ENCODE assay signal across 14 mouse cellular contexts in the genomic region with DNA sequence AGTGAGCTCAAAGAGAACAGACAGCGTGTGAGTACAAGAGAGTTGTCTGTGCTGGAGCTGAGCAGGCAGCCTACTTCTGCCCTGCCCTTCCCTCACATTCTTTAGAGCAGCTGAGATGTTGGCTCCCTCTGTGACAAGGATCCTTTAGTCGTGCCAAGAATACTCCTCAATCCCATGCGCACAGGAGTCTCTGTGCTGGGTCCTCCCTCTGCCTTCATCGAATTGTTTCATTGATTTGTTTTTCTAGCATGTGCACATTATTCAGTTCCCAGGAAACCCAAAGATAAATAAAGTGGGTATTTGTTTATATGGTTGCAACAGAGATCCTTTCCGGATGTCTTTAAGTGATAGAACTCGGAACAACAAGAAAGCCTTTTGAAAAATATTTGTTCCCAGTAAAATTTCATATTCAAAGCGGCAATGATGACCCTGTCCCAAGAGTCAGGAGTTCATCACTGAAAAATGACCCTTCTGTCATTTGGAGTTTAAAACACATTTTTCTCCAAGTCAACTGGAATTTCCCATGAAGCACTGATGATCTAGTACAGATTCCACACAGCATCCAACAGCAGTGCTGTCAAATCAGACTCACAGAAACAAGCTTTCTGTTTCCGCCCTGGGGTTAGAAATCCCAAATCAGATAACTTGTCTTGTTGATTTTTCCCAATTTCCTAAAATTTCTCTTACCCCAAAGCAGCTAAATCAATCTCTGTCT.
DNase-seq lines count a peak whose midpoint lies in the region; ATAC-seq and TF ChIP-seq lines count a peak whose summit lies in the region.
"Had no signal": no experiment of that assay in that cellular context is flagged by ENCODE, and none has a peak within 500 bp of the region (broad histone marks: within the 10 kb centered on the region; RNA-seq: fewer than 3 reads in every experiment).

No protein-coding gene starts in this region.

- TF ChIP-seq CTCF in gastrocnemius, adult 2 months (IDR thresholded peaks at IDR 0.05), result no peak
- TF ChIP-seq CTCF in lung, postnatal 0 days (IDR thresholded peaks at IDR 0.05), result no peak

- H3K9me3 ChIP-seq in lung, postnatal 0 days (ENCODE audit: low read length), result no peaks in the 10 kb centered on the region
- H3K9me3 ChIP-seq: embryonic facial prominence, embryonic 15.5 days; limb, embryonic 13.5 days had no signal

- WGBS in lung, postnatal 0 days, result 33% methylated on average over 8 of the region's 8 CpGs

- H3K27ac ChIP-seq in gastrocnemius, adult 2 months, result peak overlapping the region; percentile 65
- peak overlapping the region; percentile 9; the same call in 1 of the 2 replicates for H3K27ac ChIP-seq in lung, postnatal 0 days (ENCODE audit: low read length)
- H3K27ac ChIP-seq: embryonic facial prominence, embryonic 15.5 days; limb, embryonic 13.5 days had no signal

- H3K4me2 ChIP-seq in lung, postnatal 0 days (replicated peaks; ENCODE audit: low read depth, low read length), result no peak overlapping the region
- H3K4me2 ChIP-seq: embryonic facial prominence, embryonic 15.5 days; limb, embryonic 13.5 days had no signal

- no peaks in the 10 kb centered on the region for H3K27me3 ChIP-seq in lung, postnatal 0 days (replicated peaks; ENCODE audit: insufficient read depth, low read length)
- H3K27me3 ChIP-seq: embryonic facial prominence, embryonic 15.5 days; limb, embryonic 13.5 days had no signal

- intact Hi-C loops in gastrocnemius, adult 2 months (cut with DNase I), result no loop called here
- intact Hi-C loops in left cerebral cortex, postnatal 4 days (cut with DNase I), result no loop called here

- no peaks in the 10 kb centered on the region for H3K36me3 ChIP-seq in lung, postnatal 0 days (ENCODE audit: insufficient read depth, low read length)
- H3K36me3 ChIP-seq: embryonic facial prominence, embryonic 15.5 days; limb, embryonic 13.5 days had no signal

- DNase-seq in gastrocnemius, adult 2 months, result peak; percentile 28
- no peak for DNase-seq in gastrocnemius, postnatal 25 days
- DNase-seq in urinary bladder, postnatal 14 days (ENCODE audit: low spot score), result peak; percentile 28
- no peak for DNase-seq in urinary bladder, postnatal 25 days (ENCODE audit: low spot score)
- peak; percentile 75 for DNase-seq in lung, postnatal 0 days (ENCODE audit: low spot score)
- DNase-seq in layer of hippocampus, postnatal 10 days (ENCODE audit: low spot score in 2 of 2), result no peak
- no peak for DNase-seq in left cerebral cortex, postnatal 4 days
- DNase-seq: B cell, adult 2 months; cerebellum, adult 8-10 months; midbrain, embryonic 14.5 days; spleen, adult 18-20 months had no signal

- peak; percentile 85 for ATAC-seq in lung, postnatal 0 days
- ATAC-seq in megakaryocyte progenitor cell, adult 5-6 weeks (replicated peaks; ENCODE audit: poor library complexity), result no peak

- no peaks in the 10 kb centered on the region for H3K4me1 ChIP-seq in lung, postnatal 0 days (ENCODE audit: insufficient read depth, low read depth, low read length)

- TF ChIP-seq EP300 in lung, postnatal 0 days (IDR thresholded peaks at IDR 0.05), result peak; percentile 64

- no peak overlapping the region for H3K4me3 ChIP-seq in gastrocnemius, adult 2 months
- no peak overlapping the region for H3K4me3 ChIP-seq in lung, postnatal 0 days (ENCODE audit: low read depth, low read length)
- H3K4me3 ChIP-seq: embryonic facial prominence, embryonic 15.5 days; limb, embryonic 13.5 days had no signal

- H3K9ac ChIP-seq in lung, postnatal 0 days (replicated peaks; ENCODE audit: low read depth), result no peak overlapping the region
- H3K9ac ChIP-seq: embryonic facial prominence, embryonic 15.5 days; limb, embryonic 13.5 days had no signal

Comparison
In these comparisons a context has a peak if more than half of its experiments do, and no peak if none do; other contexts are left out.
1. DNase-seq: peak in gastrocnemius, adult 2 months (single experiment), urinary bladder, postnatal 14 days (single experiment) and lung, postnatal 0 days (single experiment); none in gastrocnemius, postnatal 25 days (single experiment), urinary bladder, postnatal 25 days (single experiment), layer of hippocampus, postnatal 10 days (0 of 2) and left cerebral cortex, postnatal 4 days (single experiment).